Mouse (Mus musculus) embryonic fibroblast, embryonic 13.5 days (primary cell): Measurements from ENCODE around the gene Gm3286. TPM values are rescaled to one million over a fixed set of nuclear protein-coding genes. Genes with fewer than 3 reads are reported as not detected.
"Not testable (repeated sequence)": the region's sequence is repeated elsewhere in the genome, so short reads cannot be mapped to it uniquely, and the experiment has no call there.

Experiments
- H3K27ac ChIP-seq: 2 replicates; pipeline ENCODE4 v1.5.1; 2012; ENCODE audit warnings: low read length, control low read depth, inconsistent platforms; ENCODE audit not compliant: insufficient read depth
- H3K4me1 ChIP-seq: 2 replicates; pipeline ENCODE4 v1.6.1; 2011; ENCODE audit warnings: low read length; ENCODE audit not compliant: control insufficient read depth, insufficient read depth
- H3K4me3 ChIP-seq: 2 replicates; pipeline ENCODE4 v1.5.1; 2011; ENCODE audit warnings: mild to moderate bottlenecking, control low read depth, low read length; ENCODE audit not compliant: insufficient read depth
- polyA plus RNA-seq: library from polyadenylated mRNA; stranded (reverse); fragments of >200 nt; gene quantifications from 2 replicates; pipeline ENCODE4 v1.2.4, GENCODE M21; 2011; ENCODE audit warnings: low read depth; ENCODE audit not compliant: missing spikeins, insufficient read length

Gene Gm3286
- not detected in 2 replicates for polyA plus RNA-seq

GRCm38 (mm10) chr5:95510458-95510857 is at the start of gene Gm3286:
Gene Gm3286, plus strand, starts transcription at chr5:95510758.
- H3K4me1 ChIP-seq, H3K27ac ChIP-seq, H3K4me3 ChIP-seq: not testable (repeated sequence)

Other genes starting within 250 kb of the Gm3286 start
- gene Gm10424, start 238.0 kb upstream of the Gm3286 start, polyA plus RNA-seq, result not detected in 2 replicates
- gene Gm3259, start 204.8 kb upstream of the Gm3286 start, polyA plus RNA-seq, result not detected in 2 replicates
- gene D5Ertd577e, start 54.0 kb upstream of the Gm3286 start, polyA plus RNA-seq, result not detected in 2 replicates
- not detected in 2 replicates for gene Gm7971, start 84.1 kb downstream of the Gm3286 start, polyA plus RNA-seq
- not detected in 2 replicates for gene Gm7978, start 225.4 kb downstream of the Gm3286 start, polyA plus RNA-seq
- gene Gm7982, start 231.3 kb downstream of the Gm3286 start, polyA plus RNA-seq, result not detected in 2 replicates